Mouse (Mus musculus): ENCODE results near the gene Adra2b.

DNA sequence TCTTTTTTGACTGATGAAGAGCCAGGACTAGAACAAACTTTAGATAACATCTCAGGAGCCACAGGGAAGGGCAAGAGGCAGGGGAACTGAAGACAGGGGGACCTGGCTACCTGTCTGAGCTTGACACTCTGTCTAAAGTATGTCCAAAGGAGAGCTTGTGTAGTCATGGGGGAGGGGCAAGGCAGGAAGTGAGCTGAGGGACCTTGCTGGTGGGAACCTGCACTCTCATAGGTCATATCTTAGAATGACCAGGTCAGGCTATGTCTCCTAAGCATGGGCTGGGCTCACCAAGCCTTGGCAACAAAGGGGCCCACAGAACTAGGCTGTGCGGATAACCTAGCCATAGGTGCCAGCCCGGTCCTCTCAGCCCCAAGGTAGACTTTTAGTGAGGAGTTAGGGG is 9.1 kb downstream of the Adra2b start:
- TF ChIP-seq CTCF (IDR thresholded peaks at IDR 0.05; ENCODE audit: insufficient read depth, low read length) (no peak), POLR2A (IDR thresholded peaks at IDR 0.05; ENCODE audit: borderline replicate concordance, extremely low read depth, low read depth, low read length) (no peak)

All from lung, adult 2 months (tissue).